ENCODE assay signal across 24 mouse cellular contexts in genomic region chr7:122388858-122389257, GRCm38 (mm10).
A peak's percentile ranks its signal among the peaks of the same experiment; 100 is the strongest.
DNase-seq lines count a peak whose midpoint lies in the region; ATAC-seq lines count a peak whose summit lies in the region.
"Had no signal": no experiment of that assay in that cellular context is flagged by ENCODE, and none has a peak within 500 bp of the region (broad histone marks: within the 10 kb centered on the region; RNA-seq: fewer than 3 reads in every experiment).

No protein-coding gene starts in this region.

- H3K9ac ChIP-seq in hindbrain, embryonic 14.5 days = no peak overlapping the region
- no peak overlapping the region for H3K9ac ChIP-seq in neural tube, embryonic 13.5 days
- H3K9ac ChIP-seq in neural tube, embryonic 15.5 days (replicated peaks) = no peak overlapping the region
- no peak overlapping the region for H3K9ac ChIP-seq in hindbrain, embryonic 12.5 days
- H3K9ac ChIP-seq in midbrain, embryonic 14.5 days (replicated peaks; ENCODE audit: low read length) = peak overlapping the region; percentile 1; the same call in 1 of the 2 replicates
- H3K9ac ChIP-seq: forebrain, embryonic 13.5 days; heart, embryonic 15.5 days; intestine, embryonic 15.5 days; limb, embryonic 13.5 days; liver, embryonic 12.5 days; neural tube, embryonic 12.5 days had no signal

- no peaks in the 10 kb centered on the region for H3K9me3 ChIP-seq in hindbrain, embryonic 10.5 days
- no peaks in the 10 kb centered on the region for H3K9me3 ChIP-seq in hindbrain, embryonic 14.5 days (ENCODE audit: control insufficient read depth, low read length)
- H3K9me3 ChIP-seq in neural tube, embryonic 13.5 days = no peaks in the 10 kb centered on the region
- no peaks in the 10 kb centered on the region for H3K9me3 ChIP-seq in neural tube, embryonic 15.5 days (replicated peaks)
- H3K9me3 ChIP-seq in hindbrain, embryonic 12.5 days (replicated peaks) = no peaks in the 10 kb centered on the region
- H3K9me3 ChIP-seq in midbrain, embryonic 14.5 days (ENCODE audit: control insufficient read depth, low read length) = no peaks in the 10 kb centered on the region
- H3K9me3 ChIP-seq: forebrain, embryonic 13.5 days; heart, embryonic 15.5 days; intestine, embryonic 15.5 days; limb, embryonic 13.5 days; liver, embryonic 12.5 days; neural tube, embryonic 12.5 days had no signal

- no peak overlapping the region for H3K4me3 ChIP-seq in hindbrain, embryonic 10.5 days
- H3K4me3 ChIP-seq in hindbrain, embryonic 14.5 days (replicated peaks; ENCODE audit: low read length) = no peak overlapping the region
- H3K4me3 ChIP-seq in neural tube, embryonic 13.5 days = no peak overlapping the region
- no peak overlapping the region for H3K4me3 ChIP-seq in neural tube, embryonic 15.5 days (replicated peaks)
- no peak overlapping the region for H3K4me3 ChIP-seq in hindbrain, embryonic 12.5 days
- H3K4me3 ChIP-seq in midbrain, embryonic 14.5 days (replicated peaks; ENCODE audit: low read depth, low read length) = no peak overlapping the region
- H3K4me3 ChIP-seq: forebrain, embryonic 13.5 days; heart, embryonic 15.5 days; intestine, embryonic 15.5 days; limb, embryonic 13.5 days; liver, embryonic 12.5 days; neural tube, embryonic 12.5 days had no signal

- H3K27me3 ChIP-seq in hindbrain, embryonic 10.5 days (ENCODE audit: insufficient read depth, poor library complexity, severe bottlenecking) = no peaks in the 10 kb centered on the region
- H3K27me3 ChIP-seq in hindbrain, embryonic 14.5 days (ENCODE audit: control insufficient read depth, insufficient read depth, low read length) = no peaks in the 10 kb centered on the region
- H3K27me3 ChIP-seq in neural tube, embryonic 13.5 days = no peaks in the 10 kb centered on the region
- H3K27me3 ChIP-seq in neural tube, embryonic 15.5 days (replicated peaks) = no peaks in the 10 kb centered on the region
- no peaks in the 10 kb centered on the region for H3K27me3 ChIP-seq in hindbrain, embryonic 12.5 days
- no peaks in the 10 kb centered on the region for H3K27me3 ChIP-seq in midbrain, embryonic 14.5 days (ENCODE audit: control insufficient read depth, insufficient read depth, low read length)
- H3K27me3 ChIP-seq: forebrain, embryonic 13.5 days; heart, embryonic 15.5 days; intestine, embryonic 15.5 days; limb, embryonic 13.5 days; liver, embryonic 12.5 days; neural tube, embryonic 12.5 days had no signal

- peaks cover 32% of the 10 kb centered on the region for H3K4me1 ChIP-seq in hindbrain, embryonic 10.5 days (replicated peaks)
- peaks cover 28% of the 10 kb centered on the region for H3K4me1 ChIP-seq in hindbrain, embryonic 14.5 days (replicated peaks; ENCODE audit: control insufficient read depth, insufficient read depth, low read length)
- H3K4me1 ChIP-seq in neural tube, embryonic 13.5 days (replicated peaks) = peaks cover 28% of the 10 kb centered on the region
- peaks cover 29% of the 10 kb centered on the region for H3K4me1 ChIP-seq in neural tube, embryonic 15.5 days
- peaks cover 25% of the 10 kb centered on the region for H3K4me1 ChIP-seq in hindbrain, embryonic 12.5 days
- H3K4me1 ChIP-seq in midbrain, embryonic 14.5 days (ENCODE audit: control insufficient read depth, insufficient read depth, low read length) = peaks cover 28% of the 10 kb centered on the region
- H3K4me1 ChIP-seq: intestine, embryonic 15.5 days; limb, embryonic 13.5 days had no signal

- peak overlapping the region; percentile 45; the same call in 1 of the 2 replicates for H3K27ac ChIP-seq in hindbrain, embryonic 10.5 days
- no peak overlapping the region for H3K27ac ChIP-seq in hindbrain, embryonic 14.5 days
- no peak overlapping the region for H3K27ac ChIP-seq in neural tube, embryonic 13.5 days (replicated peaks)
- no peak overlapping the region for H3K27ac ChIP-seq in neural tube, embryonic 15.5 days (replicated peaks)
- no peak overlapping the region for H3K27ac ChIP-seq in hindbrain, embryonic 12.5 days
- H3K27ac ChIP-seq in midbrain, embryonic 14.5 days (replicated peaks; ENCODE audit: low read depth, low read length) = 0 out of 2 replicates have a peak overlapping the region, but pooled peaks have one; percentile 43
- H3K27ac ChIP-seq: forebrain, embryonic 13.5 days; heart, embryonic 15.5 days; intestine, embryonic 15.5 days; limb, embryonic 13.5 days; liver, embryonic 12.5 days; neural tube, embryonic 12.5 days had no signal

- WGBS in hindbrain, embryonic 10.5 days = 76% methylated on average over 5 of the region's 5 CpGs
- WGBS in hindbrain, embryonic 14.5 days = 57% methylated on average over 5 of the region's 5 CpGs
- 48% methylated on average over 5 of the region's 5 CpGs for WGBS in neural tube, embryonic 13.5 days
- WGBS in neural tube, embryonic 15.5 days = 52% methylated on average over 5 of the region's 5 CpGs
- 48% methylated on average over 5 of the region's 5 CpGs for WGBS in hindbrain, embryonic 12.5 days
- WGBS in midbrain, embryonic 14.5 days = 47% methylated on average over 5 of the region's 5 CpGs

- DNase-seq in hindbrain, embryonic 10.5 days (ENCODE audit: low spot score) = no peak
- no peak for DNase-seq in hindbrain, embryonic 14.5 days (ENCODE audit: low spot score)
- DNase-seq in midbrain, embryonic 14.5 days = no peak
- DNase-seq in thymus, postnatal 0 days (ENCODE audit: low spot score) = no peak
- no peak for DNase-seq in heart, adult 11 months
- DNase-seq: adrenal gland, postnatal 36 days; heart, postnatal 36 days; kidney, adult 8-10 months; kidney, postnatal 10 days; layer of hippocampus, postnatal 36 days; lung, adult 18-20 months; lung, postnatal 14 days; right cerebral cortex, adult 18-20 months; right cerebral cortex, postnatal 4 days; thymus, postnatal 25 days had no signal

- H3K4me2 ChIP-seq in hindbrain, embryonic 14.5 days (replicated peaks) = no peak overlapping the region
- no peak overlapping the region for H3K4me2 ChIP-seq in neural tube, embryonic 13.5 days
- H3K4me2 ChIP-seq in neural tube, embryonic 15.5 days = no peak overlapping the region
- H3K4me2 ChIP-seq in hindbrain, embryonic 12.5 days (replicated peaks) = no peak overlapping the region
- no peak overlapping the region for H3K4me2 ChIP-seq in midbrain, embryonic 14.5 days (ENCODE audit: low read length)
- H3K4me2 ChIP-seq: forebrain, embryonic 13.5 days; heart, embryonic 15.5 days; intestine, embryonic 15.5 days; limb, embryonic 13.5 days; liver, embryonic 12.5 days; neural tube, embryonic 12.5 days had no signal

- ATAC-seq in hindbrain, embryonic 14.5 days (ENCODE audit: low FRiP score) = no peak
- ATAC-seq in neural tube, embryonic 13.5 days (ENCODE audit: low read depth) = 0 out of 2 replicates have a peak, but pooled peaks have one; percentile 47
- no peak for ATAC-seq in neural tube, embryonic 15.5 days (ENCODE audit: low FRiP score)
- peak; percentile 42 for ATAC-seq in hindbrain, embryonic 12.5 days (ENCODE audit: low FRiP score)
- ATAC-seq in midbrain, embryonic 14.5 days (ENCODE audit: low FRiP score, low TSS enrichment) = no peak
- ATAC-seq: intestine, embryonic 15.5 days; liver, embryonic 12.5 days had no signal

- H3K36me3 ChIP-seq in hindbrain, embryonic 10.5 days = no peaks in the 10 kb centered on the region
- no peaks in the 10 kb centered on the region for H3K36me3 ChIP-seq in hindbrain, embryonic 14.5 days (replicated peaks; ENCODE audit: control insufficient read depth, insufficient read depth)
- no peaks in the 10 kb centered on the region for H3K36me3 ChIP-seq in neural tube, embryonic 13.5 days
- H3K36me3 ChIP-seq in neural tube, embryonic 15.5 days = no peaks in the 10 kb centered on the region
- H3K36me3 ChIP-seq in hindbrain, embryonic 12.5 days = no peaks in the 10 kb centered on the region
- H3K36me3 ChIP-seq in midbrain, embryonic 14.5 days (ENCODE audit: control insufficient read depth, insufficient read depth, low read length) = no peaks in the 10 kb centered on the region
- H3K36me3 ChIP-seq: heart, embryonic 15.5 days; intestine, embryonic 15.5 days; limb, embryonic 13.5 days; liver, embryonic 12.5 days; neural tube, embryonic 12.5 days had no signal

Comparison
In these comparisons a context has a peak if more than half of its experiments do, and no peak if none do; other contexts are left out.
1. H3K27ac ChIP-seq: peak in hindbrain, embryonic 10.5 days (single experiment) and midbrain, embryonic 14.5 days (single experiment); none in hindbrain, embryonic 14.5 days (single experiment), neural tube, embryonic 13.5 days (single experiment), neural tube, embryonic 15.5 days (single experiment) and hindbrain, embryonic 12.5 days (single experiment).
2. ATAC-seq: peak in neural tube, embryonic 13.5 days (single experiment) and hindbrain, embryonic 12.5 days (single experiment); none in hindbrain, embryonic 14.5 days (single experiment), neural tube, embryonic 15.5 days (single experiment) and midbrain, embryonic 14.5 days (single experiment).